ENCODE assay signal across 23 mouse cellular contexts in genomic region chr11:48935291-48935690, GRCm38 (mm10). TPM values are rescaled to one million over a fixed set of nuclear protein-coding genes. Genes with fewer than 3 reads are reported as not detected.
"Had no signal": no experiment of that assay in that cellular context is flagged by ENCODE, and none has a peak within 500 bp of the region (broad histone marks: within the 10 kb centered on the region; RNA-seq: fewer than 3 reads in every experiment).

No protein-coding gene starts in this region.

RNA-seq across cellular contexts. Expression of gene Gm5431, which starts 33.3 kb away (rescaled TPM):
- polyA plus RNA-seq: erythroblast, embryonic 14.5 days; forebrain, embryonic 10.5 days; forebrain, embryonic 11.5 days had no signal

RNA-seq across cellular contexts. Expression of gene Olfr56, which starts 43.4 kb away (rescaled TPM):
- total RNA-seq: forebrain, postnatal 0 days; gastrocnemius, adult 18-20 months; gastrocnemius, adult 2 months; gastrocnemius, adult 8-10 months; gastrocnemius, postnatal 14 days; gastrocnemius, postnatal 25 days; gastrocnemius, postnatal 36 days; heart, adult 2 months had no signal
- polyA plus RNA-seq: embryonic facial prominence, embryonic 10.5 days; embryonic facial prominence, embryonic 11.5 days; embryonic facial prominence, embryonic 12.5 days; embryonic facial prominence, embryonic 13.5 days; embryonic facial prominence, embryonic 15.5 days; forebrain, embryonic 10.5 days; forebrain, embryonic 11.5 days; forebrain, embryonic 12.5 days; forebrain, embryonic 13.5 days; forebrain, embryonic 14.5 days; forebrain, embryonic 15.5 days; forebrain, embryonic 16.5 days; forebrain, postnatal 0 days had no signal

RNA-seq across cellular contexts. Expression of gene 9930111J21Rik1, which starts 43.9 kb away (rescaled TPM):
- polyA plus RNA-seq: erythroblast, embryonic 14.5 days had no signal

RNA-seq across cellular contexts. Expression of gene Gm12185, which starts 56.7 kb away (rescaled TPM):
- total RNA-seq: forebrain, postnatal 0 days; granulocyte monocyte progenitor cell, adult 5-6 weeks had no signal
- polyA plus RNA-seq: embryonic facial prominence, embryonic 10.5 days; embryonic facial prominence, embryonic 11.5 days; embryonic facial prominence, embryonic 12.5 days; embryonic facial prominence, embryonic 13.5 days; embryonic facial prominence, embryonic 14.5 days; embryonic facial prominence, embryonic 15.5 days; erythroblast, embryonic 14.5 days; forebrain, embryonic 10.5 days; forebrain, embryonic 11.5 days; forebrain, embryonic 12.5 days; forebrain, embryonic 13.5 days; forebrain, embryonic 14.5 days; forebrain, embryonic 15.5 days; forebrain, embryonic 16.5 days; forebrain, postnatal 0 days had no signal
